Mouse (Mus musculus) forebrain, postnatal 0 days (tissue): Measurements from ENCODE around the gene Rhod. TPM values are rescaled to one million over a fixed set of nuclear protein-coding genes. Genes with fewer than 3 reads are reported as not detected.

Experiments
- ATAC-seq: fragments of 200-750 bp; cut with Nextera tagmentation; 2 replicates; pipeline ENCODE4 v1.8.0; 2017; ENCODE audit warnings: mild to moderate bottlenecking, moderate library complexity
- DNase-seq: peaks from one replicate; pipeline ENCODE4 v3.0.0-alpha.2; 2015
- H3K27ac ChIP-seq: fragments of 300-500 bp; sonication (generic); 2 replicates; pipeline ENCODE4 v1.5.1; 2014; ENCODE audit warnings: low read depth, mild to moderate bottlenecking, antibody characterized with exemption, low read length, moderate library complexity, mixed read lengths
- H3K27me3 ChIP-seq: fragments of 300-500 bp; sonication (generic); 2 replicates; pipeline ENCODE4 v1.6.1; 2014; ENCODE audit warnings: mild to moderate bottlenecking, low read length, mixed read lengths; ENCODE audit not compliant: insufficient read depth
- H3K36me3 ChIP-seq: fragments of 300-500 bp; sonication (generic); 2 replicates; pipeline ENCODE4 v1.6.1; 2014; ENCODE audit warnings: mild to moderate bottlenecking, moderate library complexity; ENCODE audit not compliant: insufficient read depth
- H3K4me1 ChIP-seq: fragments of 300-500 bp; sonication (generic); 2 replicates; pipeline ENCODE4 v1.6.1; 2014; ENCODE audit warnings: antibody characterized with exemption; ENCODE audit not compliant: insufficient read depth
- H3K4me2 ChIP-seq: fragments of 300-500 bp; sonication (generic); 2 replicates; pipeline ENCODE4 v1.6.1; 2014; ENCODE audit warnings: low read depth, mild to moderate bottlenecking, moderate library complexity
- H3K4me3 ChIP-seq: fragments of 300-500 bp; sonication (generic); 2 replicates; pipeline ENCODE4 v1.5.1; 2014; ENCODE audit warnings: low read depth, low read length, mixed read lengths
- H3K9ac ChIP-seq: fragments of 300-500 bp; sonication (generic); 2 replicates; pipeline ENCODE4 v1.6.1; 2014; ENCODE audit warnings: mild to moderate bottlenecking
- H3K9me3 ChIP-seq: fragments of 300-500 bp; sonication (generic); 2 replicates; pipeline ENCODE4 v1.6.1; 2016; ENCODE audit warnings: low read length
- CTCF ChIP-seq: sonication (generic); IDR thresholded peaks from 2 replicates; pipeline ENCODE4 v1.5.1; 2016; ENCODE audit warnings: antibody characterized with exemption, control low read depth, low read depth
- WGBS: fragments of 180-500 bp; shearing (Covaris S2); extraction: QIAGEN DNeasy Blood & Tissue Kit; methylation state at CpG from one replicate; pipeline ENCODE4 v1.1.7; 2014; 5-methylcytosine and 5-hydroxymethylcytosine counted together
- polyA plus RNA-seq: library from polyadenylated mRNA; unstranded; fragments of >200 nt; fragmentation: Nextera tagmentation; extraction: Ambion mirVana; gene quantifications from 2 replicates; pipeline ENCODE4 v1.2.1, GENCODE M21; 2015
- total RNA-seq: library from RNA; depleted of rRNA; stranded (reverse); fragments of >200 nt; gene quantifications from 2 replicates; pipeline ENCODE4 v1.2.3, GENCODE M21; 2014; rRNA removed

Gene Rhod
- total RNA-seq (3.6 and 5.2 TPM in 2 replicates), polyA plus RNA-seq (4.3 and 4.7 TPM in 2 replicates)

GRCm38 (mm10) chr19:4439161-4439801 lies at the start of gene Rhod:
Rhod (minus strand) TSS chr19:4439432.
- no peak for ATAC-seq

DNA sequence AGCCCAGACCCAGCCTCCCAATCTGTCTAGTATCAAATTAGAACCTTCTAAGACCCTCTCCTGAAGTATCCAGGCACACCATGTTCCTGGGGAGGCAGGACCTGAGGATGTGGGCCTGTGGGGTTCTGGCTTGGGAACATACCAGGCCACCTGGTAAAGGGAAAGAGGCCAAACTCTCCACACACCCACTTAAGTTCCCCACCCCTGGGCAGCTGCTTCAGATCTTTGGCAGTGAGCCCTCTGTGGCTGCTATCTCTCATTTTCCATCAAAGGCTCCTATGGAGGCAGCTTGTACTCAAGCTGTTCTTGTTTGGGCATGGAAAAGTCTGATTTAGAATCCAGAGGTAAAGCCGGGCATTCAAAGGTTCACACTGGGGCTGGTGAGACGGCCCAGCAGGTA lies 48.6 kb upstream of the Rhod start:
- TF ChIP-seq CTCF = no peak
- Histone ChIP-seq H3K4me3 (no peak overlapping the region), H3K4me2 (no peak overlapping the region), H3K4me1 (no peaks in the 10 kb centered on the region), H3K36me3 (no peaks in the 10 kb centered on the region), H3K27me3 (no peaks in the 10 kb centered on the region), H3K9ac (no peak overlapping the region), H3K27ac (no peak overlapping the region), H3K9me3 (no peaks in the 10 kb centered on the region)
- DNase-seq (no peak), ATAC-seq (no peak)
- 64% methylated on average over 2 of the region's 2 CpGs for WGBS

More at GRCm38 (mm10) chr19:4439161-4439801, at the start of gene Rhod:
- WGBS = 0% methylated on average over 47 of the region's 51 CpGs
- TF ChIP-seq CTCF = no peak
- no peaks in the 10 kb centered on the region for H3K9me3 ChIP-seq
- H3K27me3 ChIP-seq = peaks cover 9% of the 10 kb centered on the region; the same call in 1 of the 2 replicates
- H3K4me3 ChIP-seq = peak within 1 kb of the TSS; percentile 41
- DNase-seq = peak; percentile 5
- H3K36me3 ChIP-seq = no peaks in the 10 kb centered on the region
- peak within 1 kb of the TSS; percentile 86 for H3K4me2 ChIP-seq
- H3K9ac ChIP-seq = peak within 1 kb of the TSS; percentile 33; the same call in 1 of the 2 replicates
- H3K4me1 ChIP-seq = no peaks in the 10 kb centered on the region
- no peak within 1 kb of the TSS for H3K27ac ChIP-seq

GRCm38 (mm10) chr19:4485006-4485405 lies 45.8 kb upstream of the Rhod start:
- DNase-seq (no peak), ATAC-seq (no peak)
- TF ChIP-seq CTCF = no peak
- no peak overlapping the region for H3K27ac ChIP-seq
- no peaks in the 10 kb centered on the region for H3K9me3 ChIP-seq
- no peaks in the 10 kb centered on the region for H3K4me1 ChIP-seq
- no peaks in the 10 kb centered on the region for H3K27me3 ChIP-seq
- 59% methylated on average over 5 of the region's 5 CpGs for WGBS
- no peak overlapping the region for H3K4me3 ChIP-seq
- H3K4me2 ChIP-seq = no peak overlapping the region
- H3K9ac ChIP-seq = no peak overlapping the region
- no peaks in the 10 kb centered on the region for H3K36me3 ChIP-seq

DNA sequence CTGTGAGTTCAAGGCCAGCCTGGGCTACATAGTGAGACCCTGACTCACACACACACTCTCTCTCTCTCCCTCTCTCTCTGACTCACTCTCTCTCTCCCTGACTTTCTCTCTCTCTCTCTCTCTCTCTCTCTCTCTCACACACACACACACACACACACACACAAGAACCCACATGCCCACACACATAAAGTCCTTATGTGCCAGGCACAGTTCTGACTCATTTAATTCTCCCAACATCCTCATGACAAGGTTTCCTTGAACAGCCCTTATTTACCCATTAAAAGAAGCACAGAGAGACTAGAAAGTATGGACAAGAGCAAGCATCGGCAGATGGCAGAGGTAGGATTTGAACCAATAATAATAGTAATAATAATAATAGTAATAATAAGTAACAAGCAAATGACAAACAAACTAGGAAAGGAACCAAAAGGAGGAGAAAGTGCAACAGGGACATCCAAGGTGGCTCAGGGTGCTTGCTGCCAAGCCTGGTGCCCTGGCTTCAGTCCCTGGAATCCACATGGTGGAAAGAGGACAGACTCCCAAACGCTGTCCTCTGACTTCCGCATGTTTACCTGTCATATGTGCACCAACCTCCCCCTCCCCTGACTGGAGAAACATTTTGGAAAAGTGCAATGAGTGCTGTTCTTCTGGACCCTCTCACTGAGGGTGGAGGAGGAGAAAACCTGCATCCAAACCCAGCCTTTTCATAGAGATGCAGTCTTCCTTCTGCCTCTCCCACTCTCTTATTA lies 43.1 kb upstream of the Rhod start:
- no peak overlapping the region for H3K4me3 ChIP-seq
- H3K36me3 ChIP-seq = no peaks in the 10 kb centered on the region
- ATAC-seq (no peak), DNase-seq (no peak)
- WGBS = 85% methylated on average over 3 of the region's 3 CpGs
- H3K9me3 ChIP-seq = no peaks in the 10 kb centered on the region
- no peak overlapping the region for H3K27ac ChIP-seq
- no peaks in the 10 kb centered on the region for H3K4me1 ChIP-seq
- H3K4me2 ChIP-seq = no peak overlapping the region
- no peak for TF ChIP-seq CTCF
- H3K9ac ChIP-seq = no peak overlapping the region
- peaks cover 6% of the 10 kb centered on the region for H3K27me3 ChIP-seq

DNA sequence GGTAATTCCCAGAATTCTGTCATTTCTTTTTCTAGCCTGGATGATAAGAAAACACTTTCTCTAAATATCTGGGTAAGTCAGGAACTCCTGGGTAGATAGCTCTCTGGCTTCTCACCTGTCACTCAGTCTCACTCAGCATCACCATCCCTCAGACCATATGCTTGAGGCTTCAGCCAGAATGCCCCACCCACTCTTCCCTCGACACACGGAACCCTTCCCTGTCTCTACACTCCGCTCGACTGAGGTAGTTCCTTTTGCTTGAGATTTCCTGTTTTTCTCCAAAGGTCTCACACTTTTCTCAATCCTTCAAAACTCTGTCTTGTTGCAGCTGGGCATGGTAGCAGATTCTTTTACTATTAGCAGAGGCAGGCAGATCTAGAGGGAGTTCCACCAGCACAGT lies 42.1 kb upstream of the Rhod start:
- Histone ChIP-seq H3K27ac (no peak overlapping the region), H3K9me3 (no peaks in the 10 kb centered on the region), H3K36me3 (no peaks in the 10 kb centered on the region), H3K4me3 (no peak overlapping the region), H3K27me3 (peaks cover 6% of the 10 kb centered on the region), H3K4me2 (no peak overlapping the region), H3K4me1 (no peaks in the 10 kb centered on the region), H3K9ac (no peak overlapping the region)
- WGBS = 61% methylated on average over 4 of the region's 4 CpGs
- DNase-seq (no peak), ATAC-seq (no peak)
- no peak for TF ChIP-seq CTCF

- WGBS = 82% methylated on average over 2 of the region's 2 CpGs
- H3K4me1 ChIP-seq = no peaks in the 10 kb centered on the region
- TF ChIP-seq CTCF = no peak
- no peaks in the 10 kb centered on the region for H3K9me3 ChIP-seq
- H3K27me3 ChIP-seq = peaks cover 6% of the 10 kb centered on the region
- ATAC-seq (no peak), DNase-seq (no peak)
- H3K9ac ChIP-seq = no peak overlapping the region
- H3K27ac ChIP-seq = no peak overlapping the region
- H3K4me2 ChIP-seq = no peak overlapping the region
- no peaks in the 10 kb centered on the region for H3K36me3 ChIP-seq
- H3K4me3 ChIP-seq = no peak overlapping the region
Observed at GRCm38 (mm10) chr19:4480041-4480440, 40.8 kb upstream of the Rhod start.

GRCm38 (mm10) chr19:4478190-4478516 lies 38.9 kb upstream of the Rhod start:
- Histone ChIP-seq H3K4me3 (no peak overlapping the region), H3K9ac (no peak overlapping the region), H3K36me3 (no peaks in the 10 kb centered on the region), H3K27ac (no peak overlapping the region), H3K27me3 (peaks cover 6% of the 10 kb centered on the region), H3K4me1 (no peaks in the 10 kb centered on the region), H3K4me2 (no peak overlapping the region), H3K9me3 (no peaks in the 10 kb centered on the region)
- 52% methylated on average over 1 of the region's 1 CpGs for WGBS
- DNase-seq = no peak
- no peak for ATAC-seq
- peak; percentile 36; the same call in 1 of the 2 replicates for TF ChIP-seq CTCF
